Mouse (Mus musculus): ENCODE measurements at regions not wholly inside any gene's neighbourhood (a gene's known extent, or its start where the extent isn't known, plus 50 kb on each side); places are given as distances from the start of the nearest gene placed in this dataset.

DNA sequence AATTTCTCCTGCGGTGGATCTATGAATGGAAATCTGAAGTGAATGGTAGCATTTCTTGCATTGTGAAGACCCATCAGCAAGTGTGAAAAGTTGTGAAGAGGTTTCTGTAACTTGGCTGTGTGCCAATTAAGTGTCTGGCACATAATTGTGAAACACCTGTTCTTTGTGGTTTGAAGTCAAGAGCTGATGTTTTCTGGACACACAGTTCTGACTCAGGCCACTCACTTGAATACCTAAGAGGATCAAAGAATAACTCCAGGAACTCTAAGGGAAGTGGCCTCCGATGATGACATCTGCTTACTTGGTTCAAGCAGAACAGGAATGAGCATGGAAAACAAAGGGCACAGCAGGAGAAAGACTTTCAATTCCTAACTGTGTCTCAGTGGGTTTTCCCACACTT lies 534.2 kb downstream of the 1810013L24Rik start:
- no peaks in the 10 kb centered on the region for H3K79me3 ChIP-seq (ENCODE audit: low read depth)
- no peaks in the 10 kb centered on the region for H3K79me2 ChIP-seq (ENCODE audit: control insufficient read depth, insufficient read depth)
- no peaks in the 10 kb centered on the region for H3K27me3 ChIP-seq (ENCODE audit: control insufficient read depth, insufficient read depth, insufficient read length)
- H3K4me3 ChIP-seq (ENCODE audit: insufficient read depth, poor library complexity, severe bottlenecking): no peak overlapping the region
- no peak overlapping the region for H3ac ChIP-seq (ENCODE audit: control insufficient read depth, insufficient read length, low read depth)
- TF ChIP-seq FOSL1 (IDR thresholded peaks at IDR 0.05; ENCODE audit: insufficient read depth, low read length, poor library complexity, severe bottlenecking) (no peak), CTCF (IDR thresholded peaks at IDR 0.05; ENCODE audit: control insufficient read depth, insufficient read depth, insufficient read length) (no peak), MYOD1 (IDR thresholded peaks at IDR 0.05; ENCODE audit: control insufficient read depth, insufficient read length, low read depth) (no peak), MYOG (IDR thresholded peaks at IDR 0.05; ENCODE audit: control insufficient read depth, extremely low read depth, insufficient read length) (no peak)
- no peaks in the 10 kb centered on the region for H3K36me3 ChIP-seq (ENCODE audit: control insufficient read depth, insufficient read depth)

DNA sequence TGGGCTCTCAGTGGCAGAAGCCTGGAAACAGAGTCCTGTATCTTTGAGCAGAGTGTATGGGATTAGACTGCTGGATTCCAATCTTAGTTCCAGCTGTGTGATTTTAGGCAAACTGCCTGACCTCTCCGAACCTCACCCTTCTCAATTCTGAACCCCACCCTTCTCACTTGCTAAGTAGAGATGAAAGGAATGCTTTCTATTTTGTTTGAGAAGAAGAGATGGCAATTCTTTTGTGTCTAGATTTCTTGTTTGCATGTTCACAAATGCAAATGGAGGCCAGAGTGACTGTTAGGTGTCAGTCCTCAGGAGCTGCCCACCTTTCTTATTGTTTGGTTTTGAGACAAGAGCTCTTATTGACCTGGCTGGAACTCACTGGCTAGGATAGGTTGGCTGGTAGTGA lies 561.1 kb downstream of the 1810013L24Rik start:
- TF ChIP-seq USF1 (IDR thresholded peaks at IDR 0.05; ENCODE audit: low read depth): no peak
- no peak for TF ChIP-seq CEBPB (IDR thresholded peaks at IDR 0.05; ENCODE audit: low read depth)
- TF ChIP-seq MYOG (IDR thresholded peaks at IDR 0.05; ENCODE audit: control insufficient read depth, extremely low read depth, insufficient read length): no peak
- TF ChIP-seq FOSL1 (IDR thresholded peaks at IDR 0.05; ENCODE audit: insufficient read depth, low read length, poor library complexity, severe bottlenecking): no peak
- TF ChIP-seq MYOD1 (IDR thresholded peaks at IDR 0.05; ENCODE audit: control insufficient read depth, insufficient read length, low read depth): no peak
- no peak for TF ChIP-seq MAX (IDR thresholded peaks at IDR 0.05)
- no peak for TF ChIP-seq CTCF (IDR thresholded peaks at IDR 0.05; ENCODE audit: control insufficient read depth, insufficient read depth, insufficient read length)
- H3K79me2 ChIP-seq (ENCODE audit: control insufficient read depth, insufficient read depth): no peaks in the 10 kb centered on the region
- no peak overlapping the region for H3K4me3 ChIP-seq (ENCODE audit: insufficient read depth, poor library complexity, severe bottlenecking)
- no peaks in the 10 kb centered on the region for H3K27me3 ChIP-seq (ENCODE audit: control insufficient read depth, insufficient read depth, insufficient read length)
- no peak overlapping the region for H3ac ChIP-seq (ENCODE audit: control insufficient read depth, insufficient read length, low read depth)
- H3K79me3 ChIP-seq (ENCODE audit: low read depth): no peaks in the 10 kb centered on the region
- no peaks in the 10 kb centered on the region for H3K36me3 ChIP-seq (ENCODE audit: control insufficient read depth, insufficient read depth)

DNA sequence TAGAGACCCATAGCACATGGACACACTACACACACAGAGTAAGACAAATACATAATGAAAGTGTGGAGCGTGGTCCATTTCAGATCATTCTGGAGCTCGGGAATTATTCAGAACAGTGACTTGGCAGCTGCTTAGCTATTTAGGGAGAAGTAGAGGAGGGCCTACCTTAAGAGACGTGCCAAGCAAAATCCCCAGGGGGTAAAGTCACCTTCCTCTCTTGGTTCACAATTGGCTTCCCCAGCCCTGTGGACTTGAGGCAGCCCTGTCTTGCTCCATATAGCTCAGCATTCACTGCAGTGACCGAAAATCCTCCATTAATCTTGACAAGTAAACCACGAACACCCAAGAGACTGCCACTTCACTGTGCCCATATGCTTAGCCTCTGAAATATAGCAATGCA lies 574.8 kb downstream of the 1810013L24Rik start:
- Histone ChIP-seq H3ac (ENCODE audit: control insufficient read depth, insufficient read length, low read depth) (no peak overlapping the region), H3K79me2 (ENCODE audit: control insufficient read depth, insufficient read depth) (no peaks in the 10 kb centered on the region), H3K79me3 (ENCODE audit: low read depth) (no peaks in the 10 kb centered on the region), H3K4me3 (ENCODE audit: insufficient read depth, poor library complexity, severe bottlenecking) (no peak overlapping the region), H3K36me3 (ENCODE audit: control insufficient read depth, insufficient read depth) (no peaks in the 10 kb centered on the region), H3K27me3 (ENCODE audit: control insufficient read depth, insufficient read depth, insufficient read length) (no peaks in the 10 kb centered on the region)
- TF ChIP-seq CTCF (IDR thresholded peaks at IDR 0.05; ENCODE audit: control insufficient read depth, insufficient read depth, insufficient read length) (no peak), MYOG (IDR thresholded peaks at IDR 0.05; ENCODE audit: control insufficient read depth, extremely low read depth, insufficient read length) (no peak), USF1 (IDR thresholded peaks at IDR 0.05; ENCODE audit: low read depth) (no peak)

GRCm38 (mm10) chr16:9408196-9408595 lies 578.3 kb downstream of the 1810013L24Rik start:
- Histone ChIP-seq H3K79me2 (ENCODE audit: control insufficient read depth, insufficient read depth) (no peaks in the 10 kb centered on the region), H3K4me3 (ENCODE audit: insufficient read depth, poor library complexity, severe bottlenecking) (no peak overlapping the region), H3K36me3 (ENCODE audit: control insufficient read depth, insufficient read depth) (no peaks in the 10 kb centered on the region), H3K27me3 (ENCODE audit: control insufficient read depth, insufficient read depth, insufficient read length) (no peaks in the 10 kb centered on the region), H3ac (ENCODE audit: control insufficient read depth, insufficient read length, low read depth) (no peak overlapping the region), H3K79me3 (ENCODE audit: low read depth) (no peaks in the 10 kb centered on the region)
- TF ChIP-seq FOSL1 (IDR thresholded peaks at IDR 0.05; ENCODE audit: insufficient read depth, low read length, poor library complexity, severe bottlenecking) (no peak), MYOG (IDR thresholded peaks at IDR 0.05; ENCODE audit: control insufficient read depth, extremely low read depth, insufficient read length) (no peak), CEBPB (IDR thresholded peaks at IDR 0.05; ENCODE audit: low read depth) (no peak), USF1 (IDR thresholded peaks at IDR 0.05; ENCODE audit: low read depth) (no peak), CTCF (IDR thresholded peaks at IDR 0.05; ENCODE audit: control insufficient read depth, insufficient read depth, insufficient read length) (no peak), MYOD1 (IDR thresholded peaks at IDR 0.05; ENCODE audit: control insufficient read depth, insufficient read length, low read depth) (no peak), MAX (IDR thresholded peaks at IDR 0.05) (no peak)

GRCm38 (mm10) chr16:9430509-9430908 lies 564.9 kb downstream of the Grin2a start:
- TF ChIP-seq FOSL1 (IDR thresholded peaks at IDR 0.05; ENCODE audit: insufficient read depth, low read length, poor library complexity, severe bottlenecking): no peak
- no peak for TF ChIP-seq CTCF (IDR thresholded peaks at IDR 0.05; ENCODE audit: control insufficient read depth, insufficient read depth, insufficient read length)
- no peak for TF ChIP-seq MAX (IDR thresholded peaks at IDR 0.05)
- no peak for TF ChIP-seq CEBPB (IDR thresholded peaks at IDR 0.05; ENCODE audit: low read depth)
- no peak for TF ChIP-seq USF1 (IDR thresholded peaks at IDR 0.05; ENCODE audit: low read depth)
- TF ChIP-seq MYOD1 (IDR thresholded peaks at IDR 0.05; ENCODE audit: control insufficient read depth, insufficient read length, low read depth): no peak
- no peak for TF ChIP-seq MYOG (IDR thresholded peaks at IDR 0.05; ENCODE audit: control insufficient read depth, extremely low read depth, insufficient read length)
- Histone ChIP-seq H3K4me3 (ENCODE audit: insufficient read depth, poor library complexity, severe bottlenecking) (no peak overlapping the region), H3K79me2 (ENCODE audit: control insufficient read depth, insufficient read depth) (no peaks in the 10 kb centered on the region), H3K27me3 (ENCODE audit: control insufficient read depth, insufficient read depth, insufficient read length) (no peaks in the 10 kb centered on the region), H3ac (ENCODE audit: control insufficient read depth, insufficient read length, low read depth) (no peak overlapping the region), H3K79me3 (ENCODE audit: low read depth) (no peaks in the 10 kb centered on the region), H3K36me3 (ENCODE audit: control insufficient read depth, insufficient read depth) (no peaks in the 10 kb centered on the region)

DNA sequence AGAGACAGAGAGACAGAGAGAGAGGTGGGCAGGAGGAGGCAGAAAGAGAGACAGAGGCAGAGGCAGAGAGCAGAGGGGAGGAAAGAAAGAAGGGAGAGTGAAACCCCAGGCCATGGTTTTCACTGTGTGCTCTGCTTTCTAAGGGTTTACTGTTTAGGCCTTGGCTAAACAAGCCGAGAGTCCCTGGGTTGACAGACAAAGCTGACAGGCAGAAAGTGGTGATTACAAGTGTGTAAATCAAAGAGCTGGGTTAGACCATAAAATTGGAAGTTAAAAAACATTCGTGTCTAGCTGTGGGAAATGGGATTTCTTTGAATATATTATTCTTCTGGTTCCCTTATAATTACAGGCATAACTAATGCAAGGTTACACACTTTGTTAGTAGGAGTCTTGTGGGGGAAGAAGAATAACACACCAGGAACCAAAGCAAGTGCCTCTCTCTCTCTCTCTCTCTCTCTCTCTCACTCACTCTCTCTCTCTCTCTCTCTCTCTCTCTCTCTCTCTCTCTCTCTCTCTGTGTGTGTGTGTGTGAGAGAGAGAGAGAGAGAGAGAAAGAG lies 556.0 kb downstream of the Grin2a start:
- Histone ChIP-seq H3K4me3 (ENCODE audit: insufficient read depth, poor library complexity, severe bottlenecking) (no peak overlapping the region), H3K79me2 (ENCODE audit: control insufficient read depth, insufficient read depth) (no peaks in the 10 kb centered on the region), H3K27me3 (ENCODE audit: control insufficient read depth, insufficient read depth, insufficient read length) (no peaks in the 10 kb centered on the region), H3K79me3 (ENCODE audit: low read depth) (no peaks in the 10 kb centered on the region), H3ac (ENCODE audit: control insufficient read depth, insufficient read length, low read depth) (no peak overlapping the region), H3K36me3 (ENCODE audit: control insufficient read depth, insufficient read depth) (no peaks in the 10 kb centered on the region)
- no peak for TF ChIP-seq FOSL1 (IDR thresholded peaks at IDR 0.05; ENCODE audit: insufficient read depth, low read length, poor library complexity, severe bottlenecking)
- no peak for TF ChIP-seq MYOD1 (IDR thresholded peaks at IDR 0.05; ENCODE audit: control insufficient read depth, insufficient read length, low read depth)
- no peak for TF ChIP-seq MYOG (IDR thresholded peaks at IDR 0.05; ENCODE audit: control insufficient read depth, extremely low read depth, insufficient read length)
- no peak for TF ChIP-seq USF1 (IDR thresholded peaks at IDR 0.05; ENCODE audit: low read depth)
- no peak for TF ChIP-seq CEBPB (IDR thresholded peaks at IDR 0.05; ENCODE audit: low read depth)
- TF ChIP-seq MAX (IDR thresholded peaks at IDR 0.05): no peak
- TF ChIP-seq CTCF (IDR thresholded peaks at IDR 0.05; ENCODE audit: control insufficient read depth, insufficient read depth, insufficient read length): no peak

Data from C2C12 (cell line).